Mouse (Mus musculus): Measurements from ENCODE around the gene Fndc5. TPM values are rescaled to one million over a fixed set of nuclear protein-coding genes. Genes with fewer than 3 reads are reported as not detected.

Gene Fndc5
- total RNA-seq, 4 experiments from 2014 or later, result 48.3 to 65.7 (median 58.5) TPM

Other genes starting within 250 kb of the Fndc5 start
- 1 to 10 TPM; 2.1 to 3.8 (median 2.7) TPM for gene Azin2, start 174.6 kb upstream of the Fndc5 start, total RNA-seq (2022)
- 10 to 100 TPM; 24.9 to 28.2 (median 26.3) TPM for gene Ak2, start 145.0 kb upstream of the Fndc5 start, total RNA-seq (2022)
- 10 to 100 TPM; 23.6 to 27.2 (median 25.0) TPM for gene Rnf19b, start 78.7 kb upstream of the Fndc5 start, total RNA-seq (2022)
- gene Tmem54, start 31.5 kb upstream of the Fndc5 start, total RNA-seq (2022), result not detected
- gene Hpca, start 15.0 kb upstream of the Fndc5 start, total RNA-seq (2022), result not detected
- 1 to 10 TPM; 3.8 to 4.6 (median 4.4) TPM for gene S100pbp, start 52.7 kb downstream of the Fndc5 start, total RNA-seq (2022)
- gene Yars, start 52.8 kb downstream of the Fndc5 start, total RNA-seq (2022), result 10 to 100 TPM; 31.2 to 44.4 (median 35.3) TPM
- 1 to 10 TPM in 1 of 4 experiments, under 1 TPM in 3; 0.58 to 1.6 (median 0.75) TPM for gene C77080, start 124.4 kb downstream of the Fndc5 start, total RNA-seq (2022)
- 10 to 100 TPM; 46.1 to 56.7 (median 48.1) TPM for gene Sync, start 150.6 kb downstream of the Fndc5 start, total RNA-seq (2022)
- gene Rbbp4, start 198.4 kb downstream of the Fndc5 start, total RNA-seq (2022), result 10 to 100 TPM; 35.5 to 40.8 (median 40.0) TPM
- gene Zbtb8os, start 198.7 kb downstream of the Fndc5 start, total RNA-seq (2022), result 10 to 100 TPM; 24.3 to 32.6 (median 26.6) TPM
- under 1 TPM; 0.48 to 0.79 (median 0.63) TPM for gene Zbtb8a, start 241.1 kb downstream of the Fndc5 start, total RNA-seq (2022)

Measured in gastrocnemius, adult 8-10 months (tissue).